Mouse (Mus musculus): Measurements from ENCODE around the gene Supt20. TPM values are rescaled to one million over a fixed set of nuclear protein-coding genes. Genes with fewer than 3 reads are reported as not detected.
"Not testable (repeated sequence)": the region's sequence is repeated elsewhere in the genome, so short reads cannot be mapped to it uniquely, and the experiment has no call there.

Supt20 gene
- polyA plus RNA-seq, 1 experiment from 2014 or later = 27.9 TPM

DNA sequence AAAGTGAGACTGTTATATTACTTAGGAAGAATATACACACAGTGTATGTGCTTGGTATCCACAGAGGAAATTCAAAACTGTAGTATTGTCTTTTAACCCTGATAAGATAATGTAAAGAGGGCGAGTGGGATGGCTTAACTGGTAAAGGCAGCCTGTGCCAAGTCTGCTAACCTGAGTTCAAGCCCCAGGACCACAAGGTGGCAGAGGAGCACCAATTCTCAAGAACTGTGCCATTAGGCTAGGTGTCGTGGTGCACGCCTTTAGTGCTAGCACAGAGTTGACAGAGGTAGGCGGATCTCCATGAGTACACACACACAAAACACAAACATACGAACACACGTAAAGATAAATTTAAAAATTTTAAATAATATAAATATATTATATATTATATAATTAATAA is 23.0 kb upstream of the Supt20 start:
- 58% methylated on average over 6 of the region's 6 CpGs for WGBS (ENCODE audit: insufficient replicate concordance)

DNA sequence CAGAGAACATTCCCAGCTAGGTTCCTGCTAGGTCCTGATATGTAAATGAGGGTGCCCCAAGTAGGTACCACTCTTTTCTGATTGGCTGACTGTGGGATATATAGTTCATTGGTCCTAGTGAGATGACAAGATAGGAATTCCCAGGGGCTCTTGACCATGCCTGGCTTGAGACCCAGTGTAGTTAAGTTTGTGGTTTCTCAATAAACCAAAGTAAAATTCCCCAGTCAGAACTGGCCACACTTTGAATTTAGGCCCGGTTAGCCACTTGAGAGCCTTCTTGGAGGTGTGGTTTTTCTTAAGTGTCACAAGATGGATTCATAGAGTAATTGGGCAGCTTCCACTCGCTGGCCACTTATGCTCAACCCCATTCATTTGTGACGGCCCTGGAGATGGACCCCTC is 20.5 kb upstream of the Supt20 start:
- Histone ChIP-seq H3K27ac (replicated peaks) (no peak overlapping the region), H3K27me3 (no peaks in the 10 kb centered on the region), H3K9ac (no peak overlapping the region), H3K4me2 (no peak overlapping the region), H3K4me1 (replicated peaks) (no peaks in the 10 kb centered on the region), H3K9me3 (replicated peaks) (no peaks in the 10 kb centered on the region), H3K36me3 (replicated peaks) (no peaks in the 10 kb centered on the region), H3K4me3 (replicated peaks) (no peak overlapping the region)
- WGBS (ENCODE audit: insufficient replicate concordance) = 53% methylated on average over 3 of the region's 3 CpGs
- no peak for ATAC-seq (ENCODE audit: insufficient read depth)

More for the DNA sequence above, 23.0 kb upstream of the Supt20 start:
- Histone ChIP-seq H3K4me1 (replicated peaks) (no peaks in the 10 kb centered on the region), H3K9me3 (replicated peaks) (no peaks in the 10 kb centered on the region), H3K4me3 (replicated peaks) (no peak overlapping the region), H3K9ac (no peak overlapping the region), H3K27ac (replicated peaks) (no peak overlapping the region), H3K36me3 (replicated peaks) (no peaks in the 10 kb centered on the region), H3K4me2 (no peak overlapping the region), H3K27me3 (no peaks in the 10 kb centered on the region)
- no peak for ATAC-seq (ENCODE audit: insufficient read depth)

DNA sequence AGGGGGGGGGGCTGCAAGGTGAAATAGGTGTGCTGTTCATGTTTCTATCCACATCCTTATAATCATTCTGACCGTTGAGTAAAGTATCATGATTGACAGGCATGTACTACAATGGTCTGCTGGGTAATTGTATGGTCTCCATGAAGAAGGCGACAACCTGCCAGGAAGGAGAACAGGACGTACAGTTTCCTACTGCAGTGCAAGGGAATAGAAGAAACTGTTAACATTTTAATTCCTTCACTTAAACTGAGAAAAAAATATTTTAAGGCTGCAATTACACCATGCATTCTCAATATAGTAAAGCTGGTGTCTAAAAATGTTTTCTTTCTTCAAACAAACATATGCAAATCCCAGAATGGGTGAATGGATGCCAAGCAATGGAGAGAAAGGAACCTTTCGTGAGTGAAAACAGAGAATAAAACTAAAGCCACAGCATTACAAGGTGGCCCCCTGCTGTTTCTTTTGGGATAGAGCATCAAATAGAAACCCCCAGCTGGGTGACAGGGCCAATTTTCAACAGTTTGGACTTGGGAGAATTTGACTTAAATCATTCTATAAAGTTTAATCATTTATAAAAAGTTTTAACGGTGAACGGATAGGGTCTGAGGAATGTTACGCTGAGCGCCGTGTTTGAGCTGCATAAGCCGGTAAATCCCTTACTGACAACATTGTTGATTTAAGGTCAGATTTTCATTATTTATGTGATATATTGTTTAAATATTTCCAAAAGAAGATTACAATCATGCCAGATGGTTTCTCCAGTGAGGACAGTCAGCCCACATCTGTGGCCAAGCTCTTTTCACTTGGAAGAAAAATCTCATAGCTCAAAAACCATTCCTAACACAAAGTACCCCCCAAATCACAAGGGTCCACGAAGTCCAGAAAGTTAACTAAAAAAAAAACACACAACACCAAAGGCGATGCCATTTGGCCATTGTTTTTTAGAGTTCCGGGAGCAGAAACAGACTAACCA is 19.8 kb upstream of the Supt20 start:
- no peak for ATAC-seq (ENCODE audit: insufficient read depth)
- Histone ChIP-seq H3K4me1 (replicated peaks) (no peaks in the 10 kb centered on the region), H3K36me3 (replicated peaks) (no peaks in the 10 kb centered on the region), H3K9ac (no peak overlapping the region), H3K4me2 (no peak overlapping the region), H3K9me3 (replicated peaks) (no peaks in the 10 kb centered on the region), H3K4me3 (replicated peaks) (no peak overlapping the region), H3K27me3 (no peaks in the 10 kb centered on the region), H3K27ac (replicated peaks) (no peak overlapping the region)
- WGBS (ENCODE audit: insufficient replicate concordance) = 60% methylated on average over 13 of the region's 13 CpGs

DNA sequence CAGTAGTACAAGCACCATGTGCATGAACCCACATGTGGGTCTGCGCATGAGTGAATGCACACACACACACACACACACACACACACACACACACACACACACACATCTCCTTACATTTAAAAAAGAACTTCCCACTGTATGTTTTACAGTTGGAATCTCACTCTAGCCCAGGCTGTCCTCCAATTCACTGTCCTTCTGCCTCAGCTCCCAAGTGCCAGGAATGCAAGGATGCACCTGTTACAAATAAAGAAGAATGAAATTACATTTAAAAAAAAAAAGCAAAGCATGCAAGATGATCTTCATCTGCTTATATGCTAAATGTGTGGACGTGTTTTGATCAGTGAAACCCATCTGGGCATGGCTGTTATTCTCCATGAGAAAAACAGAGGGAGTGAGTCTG is 15.8 kb upstream of the Supt20 start:
- no peak for ATAC-seq (ENCODE audit: insufficient read depth)
- no peaks in the 10 kb centered on the region for H3K36me3 ChIP-seq (replicated peaks)
- H3K9me3 ChIP-seq (replicated peaks) = no peaks in the 10 kb centered on the region
- no peak overlapping the region for H3K9ac ChIP-seq
- H3K4me2 ChIP-seq = no peak overlapping the region
- WGBS (ENCODE audit: insufficient replicate concordance) = 61% methylated on average over 2 of the region's 2 CpGs
- no peak overlapping the region for H3K4me3 ChIP-seq (replicated peaks)
- H3K27ac ChIP-seq (replicated peaks) = no peak overlapping the region
- H3K4me1 ChIP-seq (replicated peaks) = no peaks in the 10 kb centered on the region
- H3K27me3 ChIP-seq = no peaks in the 10 kb centered on the region

DNA sequence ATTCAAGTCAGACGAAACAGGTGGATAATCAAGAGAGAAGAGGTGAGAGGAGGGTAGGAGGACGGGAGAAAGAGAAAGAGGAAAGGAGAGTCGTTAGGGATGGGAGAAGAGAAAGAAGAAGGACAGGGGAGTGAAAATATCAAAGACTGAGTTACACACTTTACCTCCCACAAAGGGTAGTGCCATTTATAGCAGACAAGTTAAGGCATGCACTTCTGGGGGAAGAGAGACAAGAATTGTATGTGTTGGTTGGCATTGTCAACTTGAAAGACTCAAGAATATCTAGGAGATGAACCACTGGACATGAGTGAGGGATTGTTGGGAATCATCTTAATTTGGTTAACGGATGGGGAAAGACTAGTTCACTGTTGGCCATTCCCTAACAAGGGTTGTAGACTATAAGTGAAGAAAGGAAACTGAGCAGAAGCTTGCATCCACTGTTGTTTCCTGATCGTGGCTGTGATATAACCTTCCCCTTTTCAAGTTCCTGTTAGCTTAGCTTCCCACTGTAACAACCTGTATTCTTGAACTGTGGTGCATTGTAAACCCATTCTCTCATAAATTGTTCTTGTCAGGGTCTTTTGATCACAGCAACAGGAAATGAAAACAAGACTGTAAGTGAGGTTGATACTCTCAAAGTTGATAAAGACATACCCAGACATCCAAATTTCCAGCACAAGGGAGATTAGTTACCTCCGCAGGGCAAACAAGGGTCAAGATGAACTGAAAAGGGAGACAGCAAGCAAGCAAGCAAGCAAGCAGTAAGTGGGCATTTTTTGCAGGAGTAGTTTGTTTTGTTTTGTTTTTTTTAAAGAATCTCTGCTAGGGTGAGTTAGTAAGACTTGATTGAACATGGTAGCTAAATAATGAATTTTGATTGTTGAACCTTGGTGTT is 11.1 kb upstream of the Supt20 start:
- H3K9me3 ChIP-seq (replicated peaks) = no peaks in the 10 kb centered on the region
- H3K27ac ChIP-seq (replicated peaks) = no peak overlapping the region
- H3K4me1 ChIP-seq (replicated peaks) = no peaks in the 10 kb centered on the region
- H3K4me3 ChIP-seq (replicated peaks) = no peak overlapping the region
- no peak overlapping the region for H3K9ac ChIP-seq
- no peaks in the 10 kb centered on the region for H3K27me3 ChIP-seq
- no peak for ATAC-seq (ENCODE audit: insufficient read depth)
- no peak overlapping the region for H3K4me2 ChIP-seq
- WGBS (ENCODE audit: insufficient replicate concordance) = 29% methylated on average over 6 of the region's 6 CpGs
- H3K36me3 ChIP-seq (replicated peaks) = no peaks in the 10 kb centered on the region

DNA sequence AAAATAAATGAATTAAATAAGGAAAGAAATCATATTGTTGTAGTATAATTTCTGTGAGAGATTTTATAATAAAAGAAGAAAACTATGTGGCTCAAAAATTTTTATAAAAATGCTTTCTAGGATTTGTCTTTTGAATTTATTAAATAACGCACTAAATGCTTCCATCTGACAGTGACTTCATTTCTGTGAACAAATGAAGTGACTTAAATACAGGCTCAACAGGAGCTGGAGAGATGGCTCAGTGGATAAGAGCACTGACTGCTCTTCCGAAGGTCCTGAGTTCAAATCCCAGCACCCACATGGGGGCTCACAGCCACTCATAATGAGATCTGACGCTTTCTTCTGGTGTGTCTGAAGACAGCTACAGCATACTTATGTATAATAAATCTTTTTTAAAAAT is 7.4 kb upstream of the Supt20 start:
- WGBS (ENCODE audit: insufficient replicate concordance) = 78% methylated on average over 3 of the region's 3 CpGs
- Histone ChIP-seq H3K27me3 (no peaks in the 10 kb centered on the region), H3K4me2 (no peak overlapping the region), H3K36me3 (replicated peaks) (no peaks in the 10 kb centered on the region), H3K4me1 (replicated peaks) (no peaks in the 10 kb centered on the region), H3K27ac (replicated peaks) (no peak overlapping the region), H3K9me3 (replicated peaks) (no peaks in the 10 kb centered on the region), H3K9ac (no peak overlapping the region), H3K4me3 (replicated peaks) (no peak overlapping the region)
- ATAC-seq (ENCODE audit: insufficient read depth) = no peak

DNA sequence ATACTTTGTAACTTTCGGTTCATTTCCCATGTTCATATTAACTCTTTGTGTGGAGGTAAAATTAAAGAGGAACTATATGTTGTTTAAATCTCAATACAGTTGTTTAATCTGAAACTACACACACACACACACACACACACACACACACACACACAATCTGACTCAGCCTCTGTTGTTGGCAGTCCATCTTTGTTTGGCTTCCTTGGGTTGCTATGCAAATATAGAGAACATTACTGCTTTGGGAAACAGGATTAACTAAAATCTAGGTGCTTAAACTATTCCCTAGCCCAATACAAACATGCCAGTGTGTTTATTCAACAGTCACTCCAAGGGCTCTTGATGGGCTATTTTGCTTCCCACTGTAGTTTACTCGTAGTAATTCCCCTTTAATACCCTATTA is 5.4 kb upstream of the Supt20 start:
- no peak for ATAC-seq (ENCODE audit: insufficient read depth)
- Histone ChIP-seq H3K4me3 (replicated peaks) (no peak overlapping the region), H3K4me1 (replicated peaks) (0 out of 2 replicates have a peak, but pooled peaks cover 7% of the 10 kb centered on the region), H3K27ac (replicated peaks) (no peak overlapping the region), H3K27me3 (no peaks in the 10 kb centered on the region), H3K9me3 (replicated peaks) (no peaks in the 10 kb centered on the region), H3K36me3 (replicated peaks) (no peaks in the 10 kb centered on the region), H3K4me2 (no peak overlapping the region), H3K9ac (no peak overlapping the region)
- 40% methylated on average over 2 of the region's 2 CpGs for WGBS (ENCODE audit: insufficient replicate concordance)

DNA sequence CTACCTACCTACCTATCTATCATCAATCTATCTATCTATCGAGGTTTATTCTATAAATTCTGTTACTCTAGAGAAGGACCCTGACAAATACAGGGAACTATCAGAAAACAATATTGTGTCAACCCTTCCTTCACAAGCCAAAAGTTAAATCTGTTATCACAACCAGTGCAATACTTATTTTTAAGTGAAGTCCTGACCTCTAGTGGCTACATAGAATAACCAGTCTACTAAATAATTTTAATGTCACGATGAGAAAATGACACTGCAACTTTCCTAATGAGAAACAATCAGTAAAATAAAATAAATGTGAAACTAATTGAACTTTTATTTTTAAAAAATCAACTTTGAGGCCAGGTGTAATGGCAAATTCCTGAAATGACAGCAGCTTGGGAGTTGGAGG is 3.5 kb upstream of the Supt20 start:
- no peaks in the 10 kb centered on the region for H3K9me3 ChIP-seq (replicated peaks)
- no peak for ATAC-seq (ENCODE audit: insufficient read depth)
- no peaks in the 10 kb centered on the region for H3K27me3 ChIP-seq
- 16% methylated on average over 2 of the region's 2 CpGs for WGBS (ENCODE audit: insufficient replicate concordance)
- no peak overlapping the region for H3K9ac ChIP-seq
- H3K36me3 ChIP-seq (replicated peaks) = no peaks in the 10 kb centered on the region
- no peak overlapping the region for H3K4me3 ChIP-seq (replicated peaks)
- H3K27ac ChIP-seq (replicated peaks) = no peak overlapping the region
- no peak overlapping the region for H3K4me2 ChIP-seq
- 0 out of 2 replicates have a peak, but pooled peaks cover 8% of the 10 kb centered on the region for H3K4me1 ChIP-seq (replicated peaks)

DNA sequence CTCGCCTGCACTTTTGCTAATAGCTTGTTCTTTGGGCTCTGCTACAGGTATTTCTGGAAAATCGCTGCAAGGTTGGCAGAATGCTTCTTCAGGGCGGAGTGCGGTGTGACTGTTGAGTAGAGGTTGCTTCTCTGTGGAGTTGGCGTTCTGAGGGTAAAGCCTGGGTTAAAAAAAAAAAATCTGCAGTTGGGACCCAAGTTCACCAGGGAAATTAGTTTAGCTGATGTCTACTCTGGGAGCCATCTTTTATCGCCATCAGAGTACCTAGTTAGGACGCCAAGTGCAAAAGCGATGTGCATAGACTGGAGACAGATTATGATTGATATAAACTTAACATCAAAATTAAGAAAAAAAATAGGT is 429 bp downstream of the Supt20 start:
- Histone ChIP-seq H3K4me3 (replicated peaks) (peak overlapping the region; percentile 81), H3K9me3 (replicated peaks) (no peaks in the 10 kb centered on the region), H3K9ac (peak overlapping the region; percentile 64), H3K4me2 (peak overlapping the region; percentile 89), H3K27ac (replicated peaks) (peak overlapping the region; percentile 90), H3K36me3 (replicated peaks) (peaks cover 29% of the 10 kb centered on the region), H3K27me3 (no peaks in the 10 kb centered on the region), H3K4me1 (replicated peaks) (peaks cover 16% of the 10 kb centered on the region)
- 0% methylated on average over 8 of the region's 8 CpGs for WGBS (ENCODE audit: insufficient replicate concordance)
- 0 out of 2 replicates have a peak, but pooled peaks have one; percentile 0 for ATAC-seq (ENCODE audit: insufficient read depth)

DNA sequence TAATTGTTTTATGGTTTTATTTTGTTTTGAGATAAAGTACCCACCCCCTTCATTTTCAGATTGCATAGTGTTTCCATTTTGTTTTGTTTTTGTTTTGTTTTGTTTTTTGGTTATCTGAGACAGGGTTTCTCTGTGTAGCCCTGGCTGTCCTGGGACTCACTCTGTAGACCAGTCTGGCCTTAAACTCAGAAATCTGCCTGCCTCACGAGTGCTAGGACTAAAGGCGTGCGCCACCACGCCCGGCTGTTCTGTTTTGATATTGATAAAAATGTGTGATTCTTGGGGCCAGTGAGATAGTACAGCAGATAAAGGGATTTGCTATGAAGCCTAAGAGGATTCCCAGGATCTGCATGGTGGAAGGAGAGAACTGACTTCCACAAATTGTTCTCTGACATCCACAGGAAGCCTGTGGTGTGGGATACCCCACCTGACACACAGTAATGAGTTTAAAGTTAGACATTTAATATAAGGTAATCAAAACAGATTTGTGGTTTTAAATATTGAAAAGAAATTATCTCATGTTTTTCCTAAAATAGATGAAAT is 7.2 kb downstream of the Supt20 start:
- peaks cover 58% of the 10 kb centered on the region for H3K36me3 ChIP-seq (replicated peaks)
- 23% methylated on average over 5 of the region's 5 CpGs for WGBS (ENCODE audit: insufficient replicate concordance)

DNA sequence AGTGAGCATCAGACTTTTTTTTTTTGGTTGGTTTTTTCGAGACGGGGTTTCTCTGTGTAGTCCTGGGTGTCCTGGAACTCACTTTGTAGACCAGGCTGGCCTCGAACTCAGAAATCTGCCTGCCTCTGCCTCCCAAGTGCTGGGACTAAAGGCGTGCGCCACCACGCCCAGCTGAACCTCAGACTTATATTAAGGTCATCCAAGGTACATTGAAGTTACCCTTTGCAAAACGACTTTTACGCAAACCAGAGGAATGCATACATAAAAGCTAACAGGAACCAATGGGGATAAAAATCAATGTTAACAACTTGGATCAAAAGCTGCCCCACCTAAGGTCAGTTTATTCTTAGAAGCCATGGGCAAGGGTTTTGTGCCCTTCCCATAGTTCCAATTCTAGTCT is 11.5 kb downstream of the Supt20 start:
- not testable (repeated sequence) for H3K9me3 ChIP-seq (replicated peaks); H3K27ac ChIP-seq (replicated peaks); H3K4me2 ChIP-seq; H3K9ac ChIP-seq; H3K4me3 ChIP-seq (replicated peaks); H3K4me1 ChIP-seq (replicated peaks); H3K27me3 ChIP-seq; ATAC-seq (ENCODE audit: insufficient read depth)
- peaks cover 64% of the 10 kb centered on the region for H3K36me3 ChIP-seq (replicated peaks)
- WGBS (ENCODE audit: insufficient replicate concordance) = 84% methylated on average over 8 of the region's 8 CpGs

More for the DNA sequence above, 7.2 kb downstream of the Supt20 start:
- Histone ChIP-seq H3K9me3 (replicated peaks) (no peaks in the 10 kb centered on the region), H3K4me2 (no peak overlapping the region), H3K27me3 (no peaks in the 10 kb centered on the region), H3K27ac (replicated peaks) (no peak overlapping the region), H3K4me1 (replicated peaks) (peaks cover 8% of the 10 kb centered on the region), H3K9ac (no peak overlapping the region), H3K4me3 (replicated peaks) (no peak overlapping the region)
- peak; percentile 44; the same call in 1 of the 2 replicates for ATAC-seq (ENCODE audit: insufficient read depth)

Data from liver, embryonic 15.5 days (tissue).